Mouse (Mus musculus): ENCODE measurements around the gene Safb2. TPM values are rescaled to one million over a fixed set of nuclear protein-coding genes. Genes with fewer than 3 reads are reported as not detected.

The Safb2 gene
- polyA plus RNA-seq, 1 experiment from 2014 or later, result 69.4 TPM

- TF ChIP-seq CTCF (IDR thresholded peaks at IDR 0.05; ENCODE audit: low read depth), result no peak
- no peak overlapping the region for H3K27ac ChIP-seq (ENCODE audit: low read depth)
- DNase-seq (no peak), ATAC-seq (ENCODE audit: insufficient read depth) (no peak)
- WGBS, result 87% methylated on average over 4 of the region's 4 CpGs
- H3K36me3 ChIP-seq (ENCODE audit: insufficient read depth), result peaks cover 98% of the 10 kb centered on the region
- no peaks in the 10 kb centered on the region for H3K4me1 ChIP-seq (ENCODE audit: insufficient read depth)
- no peak overlapping the region for H3K9ac ChIP-seq
- no peak overlapping the region for H3K4me3 ChIP-seq (ENCODE audit: low read depth, low read length)
- H3K4me2 ChIP-seq, result no peak overlapping the region
- H3K9me3 ChIP-seq (ENCODE audit: low read depth, low read length), result no peaks in the 10 kb centered on the region
- no peaks in the 10 kb centered on the region for H3K27me3 ChIP-seq (ENCODE audit: insufficient read depth, low read length)
These were observed 14.1 kb downstream of the Safb2 start for GRCm38 (mm10) chr17:56570287-56570686.

DNA sequence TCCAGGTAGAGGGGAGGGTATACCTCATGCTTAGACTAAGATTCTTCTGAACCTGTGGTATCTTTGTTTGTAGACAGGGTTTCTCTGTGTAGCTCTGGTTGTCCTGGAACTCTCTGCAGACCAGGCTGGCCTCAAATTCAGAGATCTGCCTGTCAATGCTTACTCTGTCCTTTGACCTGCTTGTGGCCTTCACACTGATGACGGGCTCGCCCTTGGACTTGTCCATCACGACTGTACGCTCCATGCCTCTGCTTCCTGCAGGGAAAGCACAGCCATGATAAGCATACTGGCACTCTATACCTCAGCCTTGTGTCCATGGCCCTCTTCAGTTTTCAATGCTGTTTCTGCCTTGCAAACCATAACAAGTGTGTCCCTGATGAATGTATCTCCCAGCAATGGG lies 17.0 kb downstream of the Safb2 start:
- Histone ChIP-seq H3K4me1 (ENCODE audit: insufficient read depth) (no peaks in the 10 kb centered on the region), H3K4me3 (ENCODE audit: low read depth, low read length) (no peak overlapping the region), H3K27me3 (ENCODE audit: insufficient read depth, low read length) (no peaks in the 10 kb centered on the region), H3K9me3 (ENCODE audit: low read depth, low read length) (no peaks in the 10 kb centered on the region), H3K4me2 (no peak overlapping the region), H3K9ac (no peak overlapping the region), H3K36me3 (ENCODE audit: insufficient read depth) (peaks cover 100% of the 10 kb centered on the region), H3K27ac (ENCODE audit: low read depth) (no peak overlapping the region)
- no peak for ATAC-seq (ENCODE audit: insufficient read depth)
- TF ChIP-seq CTCF (IDR thresholded peaks at IDR 0.05; ENCODE audit: low read depth), result no peak
- DNase-seq, result no peak
- WGBS, result 98% methylated on average over 4 of the region's 4 CpGs

- TF ChIP-seq CTCF (IDR thresholded peaks at IDR 0.05; ENCODE audit: low read depth), result no peak
- ATAC-seq (ENCODE audit: insufficient read depth) (no peak), DNase-seq (no peak)
- H3K36me3 ChIP-seq (ENCODE audit: insufficient read depth), result peaks cover 100% of the 10 kb centered on the region
- H3K9me3 ChIP-seq (ENCODE audit: low read depth, low read length), result no peaks in the 10 kb centered on the region
- no peaks in the 10 kb centered on the region for H3K27me3 ChIP-seq (ENCODE audit: insufficient read depth, low read length)
- no peaks in the 10 kb centered on the region for H3K4me1 ChIP-seq (ENCODE audit: insufficient read depth)
- H3K27ac ChIP-seq (ENCODE audit: low read depth), result no peak overlapping the region
- no peak overlapping the region for H3K9ac ChIP-seq
- no peak overlapping the region for H3K4me3 ChIP-seq (ENCODE audit: low read depth, low read length)
- 90% methylated on average over 5 of the region's 5 CpGs for WGBS
- no peak overlapping the region for H3K4me2 ChIP-seq
These were observed 17.5 kb downstream of the Safb2 start for GRCm38 (mm10) chr17:56566918-56567317.

DNA sequence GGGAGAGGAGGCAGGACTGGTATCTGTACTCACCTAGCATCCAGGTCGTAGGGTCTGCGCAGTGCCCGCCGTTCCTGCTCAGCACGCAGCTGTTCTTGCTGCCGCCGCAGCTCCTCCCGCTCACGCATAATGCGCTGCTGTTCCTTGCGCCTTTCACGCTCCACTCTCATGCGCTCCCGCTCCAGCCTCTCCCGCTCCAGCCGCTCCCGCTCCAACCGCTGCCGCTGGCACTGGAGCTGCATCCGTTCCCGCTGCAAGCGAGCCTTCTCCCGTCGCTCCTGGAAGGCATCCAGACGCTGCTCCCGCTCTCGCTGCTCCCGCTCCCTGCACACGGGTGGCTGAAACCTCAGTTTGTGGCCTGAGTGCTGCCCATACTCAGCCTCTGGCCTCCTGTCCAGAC lies 18.1 kb downstream of the Safb2 start:
- Histone ChIP-seq H3K4me2 (no peak overlapping the region), H3K9me3 (ENCODE audit: low read depth, low read length) (no peaks in the 10 kb centered on the region), H3K4me1 (ENCODE audit: insufficient read depth) (no peaks in the 10 kb centered on the region), H3K27me3 (ENCODE audit: insufficient read depth, low read length) (no peaks in the 10 kb centered on the region), H3K36me3 (ENCODE audit: insufficient read depth) (peaks cover 100% of the 10 kb centered on the region), H3K9ac (no peak overlapping the region), H3K27ac (ENCODE audit: low read depth) (no peak overlapping the region), H3K4me3 (ENCODE audit: low read depth, low read length) (no peak overlapping the region)
- ATAC-seq (ENCODE audit: insufficient read depth) (no peak), DNase-seq (no peak)
- 89% methylated on average over 29 of the region's 29 CpGs for WGBS
- no peak for TF ChIP-seq CTCF (IDR thresholded peaks at IDR 0.05; ENCODE audit: low read depth)

DNA sequence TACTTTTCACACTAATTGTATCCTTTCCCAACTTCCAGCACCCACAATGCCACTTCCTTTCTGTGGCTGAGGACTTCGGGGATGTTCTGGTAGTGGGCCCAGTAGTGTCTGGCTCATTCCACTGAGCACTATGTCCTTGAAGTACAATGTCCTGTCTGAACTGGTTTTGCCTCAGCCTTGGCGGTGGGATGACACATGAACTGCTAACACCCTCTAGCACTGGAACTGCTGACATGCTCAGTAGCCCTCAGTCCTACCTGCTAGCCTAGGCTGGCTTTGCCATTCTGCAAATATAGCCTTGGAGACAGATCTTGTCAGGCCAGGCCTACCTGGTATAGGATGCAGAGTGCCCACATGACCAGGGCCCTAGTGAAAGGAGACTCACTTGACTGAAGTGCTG lies 22.5 kb downstream of the Safb2 start:
- H3K4me3 ChIP-seq (ENCODE audit: low read depth, low read length), result no peak overlapping the region

GRCm38 (mm10) chr17:56560131-56560530 lies 24.3 kb downstream of the Safb2 start:
- 61% methylated on average over 1 of the region's 1 CpGs for WGBS

More for the DNA sequence above, 22.5 kb downstream of the Safb2 start:
- Histone ChIP-seq H3K9ac (no peak overlapping the region), H3K4me1 (ENCODE audit: insufficient read depth) (no peaks in the 10 kb centered on the region), H3K9me3 (ENCODE audit: low read depth, low read length) (no peaks in the 10 kb centered on the region), H3K27me3 (ENCODE audit: insufficient read depth, low read length) (no peaks in the 10 kb centered on the region), H3K4me2 (no peak overlapping the region), H3K27ac (ENCODE audit: low read depth) (no peak overlapping the region), H3K36me3 (ENCODE audit: insufficient read depth) (peaks cover 62% of the 10 kb centered on the region)
- no peak for TF ChIP-seq CTCF (IDR thresholded peaks at IDR 0.05; ENCODE audit: low read depth)
- 96% methylated on average over 2 of the region's 2 CpGs for WGBS
- DNase-seq, result no peak
- no peak for ATAC-seq (ENCODE audit: insufficient read depth)

DNA sequence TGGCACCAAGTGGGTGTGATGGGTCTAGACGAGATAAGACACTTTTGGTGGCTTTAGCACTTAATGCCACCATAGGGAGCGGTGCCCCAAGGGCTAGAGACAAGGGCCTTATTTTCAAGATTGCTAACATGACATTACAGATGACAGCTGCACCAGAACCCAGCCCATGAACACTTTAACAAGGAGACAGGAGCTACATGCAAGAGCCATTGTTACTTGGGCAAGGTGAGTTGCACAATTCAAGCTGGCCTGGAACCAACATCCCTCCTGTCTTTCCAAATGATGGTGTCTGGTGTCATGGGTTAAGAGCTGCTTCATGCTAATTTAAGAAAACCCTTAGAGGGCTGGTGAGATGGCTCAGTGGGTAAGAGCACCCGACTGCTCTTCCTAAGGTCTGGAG lies 25.0 kb downstream of the Safb2 start:
- TF ChIP-seq CTCF (IDR thresholded peaks at IDR 0.05; ENCODE audit: low read depth), result no peak
- peaks cover 38% of the 10 kb centered on the region for H3K36me3 ChIP-seq (ENCODE audit: insufficient read depth)
- H3K4me2 ChIP-seq, result no peak overlapping the region
- H3K9ac ChIP-seq, result no peak overlapping the region
- H3K27me3 ChIP-seq (ENCODE audit: insufficient read depth, low read length), result no peaks in the 10 kb centered on the region
- H3K27ac ChIP-seq (ENCODE audit: low read depth), result no peak overlapping the region
- H3K4me3 ChIP-seq (ENCODE audit: low read depth, low read length), result no peak overlapping the region
- H3K4me1 ChIP-seq (ENCODE audit: insufficient read depth), result no peaks in the 10 kb centered on the region
- DNase-seq (no peak), ATAC-seq (ENCODE audit: insufficient read depth) (no peak)
- no peaks in the 10 kb centered on the region for H3K9me3 ChIP-seq (ENCODE audit: low read depth, low read length)
- 66% methylated on average over 3 of the region's 3 CpGs for WGBS

More at GRCm38 (mm10) chr17:56560131-56560530, 24.3 kb downstream of the Safb2 start:
- Histone ChIP-seq H3K4me3 (ENCODE audit: low read depth, low read length) (no peak overlapping the region), H3K4me2 (no peak overlapping the region), H3K4me1 (ENCODE audit: insufficient read depth) (no peaks in the 10 kb centered on the region), H3K27ac (ENCODE audit: low read depth) (no peak overlapping the region), H3K9me3 (ENCODE audit: low read depth, low read length) (no peaks in the 10 kb centered on the region), H3K27me3 (ENCODE audit: insufficient read depth, low read length) (no peaks in the 10 kb centered on the region), H3K9ac (no peak overlapping the region), H3K36me3 (ENCODE audit: insufficient read depth) (peaks cover 45% of the 10 kb centered on the region)
- no peak for ATAC-seq (ENCODE audit: insufficient read depth)
- DNase-seq, result no peak
- TF ChIP-seq CTCF (IDR thresholded peaks at IDR 0.05; ENCODE audit: low read depth), result no peak

- Histone ChIP-seq H3K9ac (no peak overlapping the region), H3K36me3 (ENCODE audit: insufficient read depth) (peaks cover 28% of the 10 kb centered on the region), H3K27ac (ENCODE audit: low read depth) (no peak overlapping the region), H3K9me3 (ENCODE audit: low read depth, low read length) (no peaks in the 10 kb centered on the region), H3K27me3 (ENCODE audit: insufficient read depth, low read length) (no peaks in the 10 kb centered on the region), H3K4me1 (ENCODE audit: insufficient read depth) (no peaks in the 10 kb centered on the region), H3K4me3 (ENCODE audit: low read depth, low read length) (no peak overlapping the region), H3K4me2 (no peak overlapping the region)
- peak; percentile 67 for ATAC-seq (ENCODE audit: insufficient read depth)
- TF ChIP-seq CTCF (IDR thresholded peaks at IDR 0.05; ENCODE audit: low read depth), result peak; percentile 90
- DNase-seq, result peak; percentile 85
- 11% methylated on average over 3 of the region's 3 CpGs for WGBS
These were observed 25.9 kb downstream of the Safb2 start for GRCm38 (mm10) chr17:56558448-56558847.

Data from lung, embryonic 14.5 days (tissue).